Mouse (Mus musculus) MEL (cell line): Measurements from ENCODE around the gene Mmp25. TPM values are rescaled to one million over a fixed set of nuclear protein-coding genes. Genes with fewer than 3 reads are reported as not detected.
A peak's percentile ranks its signal among the peaks of the same experiment; 100 is the strongest.

Experiments used
- DNase-seq: peaks from one replicate; pipeline ENCODE4 v3.0.0; 2011; ENCODE audit warnings: low read depth, low spot score
- H3K27ac ChIP-seq: 2 replicates; pipeline ENCODE4 v1.5.1; 2012; ENCODE audit warnings: low read depth, mild to moderate bottlenecking, control low read depth, low read length, moderate library complexity; ENCODE audit not compliant: control insufficient read depth
- H3K27me3 ChIP-seq, 2 experiments: fragments of 150-350 bp in 1 of 2; sonication (generic) in 1 of 2; 2 replicates each; pipeline ENCODE4 v1.6.1; 2012; ENCODE audit warnings: low read length in 2 of 2, mild to moderate bottlenecking in 2 of 2, improper control_type of control experiment in 1 of 2, moderate library complexity in 1 of 2; ENCODE audit not compliant: insufficient read depth in 2 of 2, control insufficient read depth in 1 of 2
- H3K36me3 ChIP-seq, 2 experiments: 2 replicates each; pipeline ENCODE4 v1.6.1; 2012 to 2014; ENCODE audit warnings: low read length in 2 of 2, improper control_type of control experiment in 1 of 2, inconsistent platforms in 1 of 2, mild to moderate bottlenecking in 1 of 2; ENCODE audit not compliant: insufficient read depth in 2 of 2, control insufficient read depth in 1 of 2
- H3K4me1 ChIP-seq, 2 experiments: fragments of 150-350 bp in 1 of 2; sonication (generic) in 1 of 2; 2 replicates each; pipeline ENCODE4 v1.6.1; 2012; ENCODE audit warnings: low read length in 2 of 2, improper control_type of control experiment in 1 of 2, mild to moderate bottlenecking in 1 of 2; ENCODE audit not compliant: insufficient read depth in 2 of 2, control insufficient read depth in 1 of 2
- H3K4me3 ChIP-seq, 2 experiments: fragments of 150-350 bp in 1 of 2; sonication (generic) in 1 of 2; 2 replicates each; pipeline ENCODE4 v1.5.1; 2012; ENCODE audit warnings: low read depth in 2 of 2, low read length in 2 of 2, mild to moderate bottlenecking in 2 of 2, moderate library complexity in 2 of 2, control low read depth in 1 of 2, improper control_type of control experiment in 1 of 2; ENCODE audit not compliant: control insufficient read depth in 1 of 2, insufficient read depth in 1 of 2
- H3K79me2 ChIP-seq: 2 replicates; pipeline ENCODE4 v1.6.1; 2012; ENCODE audit warnings: mild to moderate bottlenecking, low read length, moderate library complexity; ENCODE audit not compliant: control insufficient read depth, poor library complexity, insufficient read depth
- H3K9ac ChIP-seq: 2 replicates; pipeline ENCODE4 v1.6.1; 2012; ENCODE audit warnings: low read depth, mild to moderate bottlenecking, control low read depth, low read length, moderate library complexity; ENCODE audit not compliant: control insufficient read depth, poor library complexity, severe bottlenecking
- H3K9me3 ChIP-seq: fragments of 150-350 bp; sonication (generic); replicated peaks from 2 replicates; pipeline ENCODE4 v1.6.1; 2012; ENCODE audit warnings: mild to moderate bottlenecking, low read length, improper control_type of control experiment, moderate library complexity; ENCODE audit not compliant: insufficient read depth
- CTCF ChIP-seq, 3 experiments: IDR thresholded peaks in 2 of 3; conservative IDR thresholded peaks in 1 of 3; 2 replicates each; pipeline ENCODE4 v1.5.1; 2011 to 2012; ENCODE audit warnings: low read length in 3 of 3, low read depth in 2 of 3, mild to moderate bottlenecking in 2 of 3, improper control_type of control experiment in 1 of 3, inconsistent platforms in 1 of 3, mixed read lengths in 1 of 3, moderate library complexity in 1 of 3; ENCODE audit not compliant: control insufficient read depth in 1 of 3, insufficient read depth in 1 of 3, poor library complexity in 1 of 3, severe bottlenecking in 1 of 3
- ETS1 ChIP-seq: IDR thresholded peaks from 2 replicates; pipeline ENCODE4 v1.6.1; 2012; ENCODE audit warnings: low read depth, mild to moderate bottlenecking, inconsistent platforms, low read length, improper control_type of control experiment, moderate library complexity
- GABPA ChIP-seq: IDR thresholded peaks from 2 replicates; pipeline ENCODE4 v1.6.1; 2012; ENCODE audit warnings: low read depth, mild to moderate bottlenecking, inconsistent platforms, low read length, improper control_type of control experiment, moderate library complexity
- GATA1 ChIP-seq: IDR thresholded peaks from 2 replicates; pipeline ENCODE4 v1.6.1; 2011; ENCODE audit warnings: low read depth, low read length, improper control_type of control experiment
- HCFC1 ChIP-seq: IDR thresholded peaks from 2 replicates; pipeline ENCODE4 v1.6.1; 2012; ENCODE audit warnings: low read depth, mild to moderate bottlenecking, inconsistent platforms, low read length, improper control_type of control experiment, moderate library complexity
- JUND ChIP-seq: IDR thresholded peaks from 2 replicates; pipeline ENCODE4 v1.6.1; 2011; ENCODE audit warnings: low read depth, mild to moderate bottlenecking, improper control_type of control experiment, low read length
- KAT2A ChIP-seq: conservative IDR thresholded peaks from 2 replicates; pipeline ENCODE4 v1.6.1; 2012; ENCODE audit warnings: low read depth, low read length, improper control_type of control experiment, inconsistent platforms
- MAFK ChIP-seq: IDR thresholded peaks from 2 replicates; pipeline ENCODE4 v1.6.1; 2011; ENCODE audit warnings: low read depth, mild to moderate bottlenecking, low read length, improper control_type of control experiment, borderline replicate concordance
- MAX ChIP-seq: IDR thresholded peaks from 2 replicates; pipeline ENCODE4 v1.6.1; 2011; ENCODE audit warnings: low read length, improper control_type of control experiment
- MEF2A ChIP-seq: IDR thresholded peaks from 2 replicates; pipeline ENCODE4 v1.6.1; 2014; ENCODE audit warnings: low read depth, mild to moderate bottlenecking, inconsistent platforms, low read length, improper control_type of control experiment; ENCODE audit not compliant: poor library complexity, insufficient replicate concordance, severe bottlenecking; ENCODE audit errors: extremely low read depth
- MXI1 ChIP-seq: IDR thresholded peaks from 2 replicates; pipeline ENCODE4 v1.6.1; 2011; ENCODE audit warnings: mild to moderate bottlenecking, low read depth, low read length, improper control_type of control experiment
- POLR2A ChIP-seq, 2 experiments: IDR thresholded peaks; 2 replicates each; pipeline ENCODE4 v1.6.1; 2011 to 2012; ENCODE audit warnings: low read length in 2 of 2, mild to moderate bottlenecking in 2 of 2, control low read depth in 1 of 2, improper control_type of control experiment in 1 of 2, low read depth in 1 of 2, moderate library complexity in 1 of 2; ENCODE audit not compliant: control insufficient read depth in 1 of 2, insufficient read depth in 1 of 2, poor library complexity in 1 of 2
- POLR2AphosphoS5 ChIP-seq: IDR thresholded peaks from 2 replicates; pipeline ENCODE4 v1.6.1; 2012; ENCODE audit warnings: low read depth, borderline replicate concordance, mild to moderate bottlenecking, inconsistent platforms, low read length, moderate library complexity, mixed read lengths
- RAD21 ChIP-seq: IDR thresholded peaks from 2 replicates; pipeline ENCODE4 v1.6.1; 2011; ENCODE audit warnings: mild to moderate bottlenecking, low read depth, low read length, improper control_type of control experiment
- SIN3A ChIP-seq: IDR thresholded peaks from 2 replicates; pipeline ENCODE4 v1.6.1; 2012; ENCODE audit warnings: low read length, improper control_type of control experiment, inconsistent platforms
- SMC3 ChIP-seq: IDR thresholded peaks from 2 replicates; pipeline ENCODE4 v1.6.1; 2011; ENCODE audit warnings: low read depth, low read length, improper control_type of control experiment
- TAL1 ChIP-seq: IDR thresholded peaks from 2 replicates; pipeline ENCODE4 v1.6.1; 2012; ENCODE audit warnings: mild to moderate bottlenecking, inconsistent platforms, low read length, moderate library complexity, mixed read lengths
- TCF12 ChIP-seq: IDR thresholded peaks from 2 replicates; pipeline ENCODE4 v1.6.1; 2014; ENCODE audit warnings: low read depth, mild to moderate bottlenecking, inconsistent platforms, low read length, improper control_type of control experiment, moderate library complexity
- UBTF ChIP-seq: IDR thresholded peaks from 2 replicates; pipeline ENCODE4 v1.6.1; 2012; ENCODE audit warnings: low read depth, mild to moderate bottlenecking, inconsistent platforms, low read length, improper control_type of control experiment, moderate library complexity, borderline replicate concordance; ENCODE audit not compliant: insufficient read depth
- USF1 ChIP-seq: IDR thresholded peaks from 2 replicates; pipeline ENCODE4 v1.6.1; 2014; ENCODE audit warnings: low read depth, mild to moderate bottlenecking, inconsistent platforms, low read length, improper control_type of control experiment, moderate library complexity
- ZC3H11A ChIP-seq: IDR thresholded peaks from 2 replicates; pipeline ENCODE4 v1.6.1; 2012; ENCODE audit warnings: low read depth, mild to moderate bottlenecking, inconsistent platforms, low read length, improper control_type of control experiment
- ZKSCAN1 ChIP-seq: IDR thresholded peaks from 2 replicates; pipeline ENCODE4 v1.6.1; 2012; ENCODE audit warnings: low read depth, mild to moderate bottlenecking, inconsistent platforms, low read length, improper control_type of control experiment, moderate library complexity
- ZNF384 ChIP-seq: IDR thresholded peaks from 2 replicates; pipeline ENCODE4 v1.6.1; 2012; ENCODE audit warnings: low read depth, mild to moderate bottlenecking, inconsistent platforms, low read length, improper control_type of control experiment
- polyA plus RNA-seq, 2 experiments: library from polyadenylated mRNA; stranded (reverse) in 1 of 2; unstranded in 1 of 2; fragments of >175 nt in 1 of 2; fragments of >200 nt in 1 of 2; gene quantifications; 2 replicates each; pipeline versions ENCODE4 v1.2.1 to v1.2.4; 2012; ENCODE audit warnings: low replicate concordance in 2 of 2, low read depth in 1 of 2; ENCODE audit not compliant: insufficient read length in 2 of 2, insufficient read depth in 1 of 2, missing spikeins in 1 of 2
- total RNA-seq: library from RNA; depleted of rRNA; stranded (reverse); fragments of 300-350 nt; gene quantifications from 2 replicates; pipeline ENCODE4 v1.2.3, GENCODE M21; 2012

Mmp25 gene
- total and polyA plus RNA-seq, 3 experiments, result 0.01 TPM; not detected in 2

DNA sequence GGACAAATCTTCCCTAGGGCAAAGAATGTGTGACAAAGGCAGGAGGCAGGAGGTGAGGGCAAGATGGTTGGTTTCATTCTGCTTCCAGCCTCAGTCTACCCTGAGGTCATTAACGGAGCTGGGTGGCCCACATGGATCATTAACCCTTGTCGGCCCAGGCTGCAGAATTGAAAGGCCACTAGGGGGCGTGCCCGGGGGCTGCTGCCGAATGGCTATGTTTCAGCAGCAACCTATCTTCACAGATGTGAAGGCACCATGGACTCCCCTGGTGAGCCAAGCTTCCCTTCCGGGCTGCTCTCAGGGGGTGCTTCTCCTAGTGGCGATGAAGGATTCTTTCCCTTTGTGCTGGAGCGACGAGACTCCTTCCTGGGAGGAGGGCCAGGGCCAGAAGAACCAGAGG is 16.4 kb upstream of the Mmp25 start:
- H3K9ac ChIP-seq, result no peak overlapping the region
- H3K36me3 ChIP-seq, result no peaks in the 10 kb centered on the region
- TF ChIP-seq MAFK (no peak), CTCF (IDR thresholded peaks at IDR 0.05 in 2 of 3, conservative IDR thresholded peaks at IDR 0.05 in 1 of 3; ENCODE audit: control insufficient read depth in 1 of 3, insufficient read depth in 1 of 3, low read depth in 2 of 3, low read length in 3 of 3, poor library complexity in 1 of 3, severe bottlenecking in 1 of 3) (peak; percentile 68 to 82 (median 71)), RAD21 (peak; percentile 20), SMC3 (peak; percentile 61), ZC3H11A (peak; percentile 16; the same call in 1 of the 2 replicates), ETS1 (no peak)
- no peaks in the 10 kb centered on the region for H3K79me2 ChIP-seq
- no peak overlapping the region for H3K4me3 ChIP-seq
- peak; percentile 32 for DNase-seq
- no peaks in the 10 kb centered on the region; a peak in 1 of 4 replicates for H3K27me3 ChIP-seq
- no peak overlapping the region for H3K27ac ChIP-seq
- no peaks in the 10 kb centered on the region for H3K9me3 ChIP-seq
- peaks cover 0 to 4% of the 10 kb centered on the region in 2 experiments; a peak in 2 of 4 replicates for H3K4me1 ChIP-seq

DNA sequence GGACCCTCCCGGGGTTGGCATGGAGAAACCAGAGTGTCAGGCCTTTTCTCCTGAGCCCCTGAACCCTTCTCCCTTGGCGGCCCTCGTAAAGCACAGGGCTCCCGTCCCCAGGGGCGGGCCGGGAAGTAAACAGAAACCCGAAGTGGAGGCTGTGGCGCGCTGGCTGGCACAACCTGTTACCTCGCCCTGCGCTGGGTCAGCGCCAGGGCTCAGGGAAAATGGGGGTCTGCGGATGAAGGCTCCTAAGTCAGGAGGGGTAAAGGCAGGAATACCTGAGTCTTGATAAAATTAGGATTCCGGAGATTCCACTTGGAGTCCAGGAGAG is 15.8 kb upstream of the Mmp25 start:
- Histone ChIP-seq H3K36me3 (no peaks in the 10 kb centered on the region), H3K27me3 (no peaks in the 10 kb centered on the region; a peak in 2 of 4 replicates), H3K9me3 (no peaks in the 10 kb centered on the region), H3K79me2 (no peaks in the 10 kb centered on the region), H3K4me1 (peaks cover 0 to 4% of the 10 kb centered on the region in 2 experiments; a peak in 2 of 4 replicates), H3K4me3 (no peak overlapping the region), H3K27ac (no peak overlapping the region), H3K9ac (no peak overlapping the region)
- no peak for DNase-seq
- TF ChIP-seq MAFK, result no peak
- no peak for TF ChIP-seq ZC3H11A
- TF ChIP-seq MAX, result no peak
- no peak for TF ChIP-seq ZNF384
- no peak for TF ChIP-seq CTCF (IDR thresholded peaks at IDR 0.05 in 2 of 3, conservative IDR thresholded peaks at IDR 0.05 in 1 of 3; ENCODE audit: control insufficient read depth in 1 of 3, insufficient read depth in 1 of 3, low read depth in 2 of 3, low read length in 3 of 3, poor library complexity in 1 of 3, severe bottlenecking in 1 of 3)
- TF ChIP-seq MXI1, result no peak
- TF ChIP-seq JUND, result no peak
- TF ChIP-seq MEF2A, result no peak

DNA sequence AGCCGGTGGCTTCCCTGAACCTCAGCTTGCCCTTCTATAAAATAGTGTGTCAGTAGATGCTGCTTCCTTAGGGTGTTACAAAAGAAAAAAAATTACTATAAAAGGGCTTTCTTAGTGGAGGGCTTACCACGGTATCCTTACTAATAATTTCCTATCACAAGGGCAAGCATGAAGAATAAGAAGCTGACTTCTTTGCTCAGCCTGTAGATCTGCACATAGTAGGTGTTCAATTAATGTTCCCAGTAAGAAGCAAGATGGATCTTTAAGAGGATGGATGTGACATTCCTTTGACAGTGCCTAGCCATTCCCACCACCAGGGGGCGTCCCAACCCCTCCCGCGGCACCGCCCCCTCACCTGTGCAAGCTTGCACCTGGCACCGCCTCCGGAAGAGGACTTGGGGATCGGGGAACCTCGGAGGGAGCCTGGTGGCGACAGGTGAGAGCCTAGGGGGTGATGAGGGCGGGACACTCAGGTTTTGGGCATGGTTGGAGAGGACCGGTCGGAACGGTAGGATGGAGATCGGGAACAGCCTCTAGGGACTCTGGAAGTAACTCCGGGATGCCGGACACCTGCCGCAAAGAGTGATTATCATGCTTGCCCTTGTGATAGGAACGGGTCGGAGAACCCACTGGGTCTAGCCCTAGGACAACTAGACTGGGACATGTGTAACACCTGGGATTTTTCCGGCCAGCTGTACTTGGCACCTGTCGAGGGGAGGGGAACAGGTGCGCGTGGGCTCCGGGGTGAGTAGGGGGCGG is 15.2 kb upstream of the Mmp25 start, which contains the start of gene Bicdl2:
Gene Bicdl2, plus strand, starts transcription at position 390 of the 759 bp plus-strand sequence.
- Histone ChIP-seq H3K4me3 (no peak within 1 kb of the TSS), H3K9me3 (no peaks in the 10 kb centered on the region), H3K9ac (no peak within 1 kb of the TSS), H3K4me1 (peaks cover 0 to 4% of the 10 kb centered on the region in 2 experiments; a peak in 2 of 4 replicates), H3K36me3 (no peaks in the 10 kb centered on the region), H3K27ac (no peak within 1 kb of the TSS), H3K27me3 (no peaks in the 10 kb centered on the region; a peak in 2 of 4 replicates), H3K79me2 (no peaks in the 10 kb centered on the region)
- TF ChIP-seq ZNF384 (no peak), CTCF (IDR thresholded peaks at IDR 0.05 in 2 of 3, conservative IDR thresholded peaks at IDR 0.05 in 1 of 3; ENCODE audit: control insufficient read depth in 1 of 3, insufficient read depth in 1 of 3, low read depth in 2 of 3, low read length in 3 of 3, poor library complexity in 1 of 3, severe bottlenecking in 1 of 3) (peak; percentile 66 to 79 (median 68)), USF1 (no peak), MXI1 (no peak), GATA1 (no peak), HCFC1 (no peak), SIN3A (no peak), UBTF (no peak), TAL1 (no peak), TCF12 (no peak), RAD21 (peak; percentile 20), POLR2A (IDR thresholded peaks at IDR 0.05; ENCODE audit: control insufficient read depth in 1 of 2, insufficient read depth in 1 of 2, low read depth in 1 of 2, low read length in 2 of 2, poor library complexity in 1 of 2) (no peak), ZKSCAN1 (peak; percentile 91), GABPA (no peak), POLR2AphosphoS5 (no peak), KAT2A (no peak), SMC3 (peak; percentile 62), ZC3H11A (0 out of 2 replicates have a peak, but pooled peaks have one; percentile 10)
- DNase-seq, result no peak
